Mouse (Mus musculus) hindbrain, postnatal 0 days (tissue): ENCODE results near the gene Mfn1. TPM values are rescaled to one million over a fixed set of nuclear protein-coding genes. Genes with fewer than 3 reads are reported as not detected.
A peak's percentile ranks its signal among the peaks of the same experiment; 100 is the strongest.

ENCODE experiments used
- ATAC-seq: fragments of 200-750 bp; cut with Nextera tagmentation; 2 replicates; pipeline ENCODE4 v1.8.0; 2017; ENCODE audit warnings: mild to moderate bottlenecking, moderate TSS enrichment, moderate library complexity
- DNase-seq: peaks from one replicate; pipeline ENCODE4 v3.0.0-alpha.2; 2015; ENCODE audit warnings: low spot score
- H3K27ac ChIP-seq: fragments of 300-500 bp; sonication (generic); 2 replicates; pipeline ENCODE4 v1.5.1; 2014; ENCODE audit warnings: mild to moderate bottlenecking
- H3K27me3 ChIP-seq: fragments of 300-500 bp; sonication (generic); 2 replicates; pipeline ENCODE4 v1.6.1; 2014; ENCODE audit warnings: low read length, mixed read lengths; ENCODE audit not compliant: insufficient read depth
- H3K36me3 ChIP-seq: fragments of 300-500 bp; sonication (generic); 2 replicates; pipeline ENCODE4 v1.6.1; 2014; ENCODE audit warnings: low read length, mixed read lengths; ENCODE audit not compliant: insufficient read depth
- H3K4me1 ChIP-seq: fragments of 300-500 bp; sonication (generic); 2 replicates; pipeline ENCODE4 v1.6.1; 2014; ENCODE audit warnings: antibody characterized with exemption, low read length, mixed read lengths; ENCODE audit not compliant: insufficient read depth
- H3K4me2 ChIP-seq: fragments of 300-500 bp; sonication (generic); 2 replicates; pipeline ENCODE4 v1.6.1; 2014; ENCODE audit warnings: low read depth, mild to moderate bottlenecking, low read length, moderate library complexity, mixed read lengths
- H3K4me3 ChIP-seq: fragments of 300-500 bp; sonication (generic); 2 replicates; pipeline ENCODE4 v1.5.1; 2014; ENCODE audit warnings: low read length
- H3K9ac ChIP-seq: fragments of 300-500 bp; sonication (generic); replicated peaks from 2 replicates; pipeline ENCODE4 v1.6.1; 2014; ENCODE audit warnings: mild to moderate bottlenecking, low read length, moderate library complexity, mixed read lengths
- H3K9me3 ChIP-seq: fragments of 300-500 bp; sonication (generic); 2 replicates; pipeline ENCODE4 v1.6.1; 2016; ENCODE audit warnings: low read length, mixed read lengths
- CTCF ChIP-seq: IDR thresholded peaks from 2 replicates; pipeline ENCODE4 v1.5.1; 2016; ENCODE audit warnings: antibody characterized with exemption, control low read depth, low read depth
- WGBS: fragments of 180-500 bp; shearing (Covaris S2); extraction: QIAGEN DNeasy Blood & Tissue Kit; methylation state at CpG from one replicate; pipeline ENCODE4 v1.1.7; 2014; 5-methylcytosine and 5-hydroxymethylcytosine counted together
- polyA plus RNA-seq: library from polyadenylated mRNA; unstranded; fragments of >200 nt; fragmentation: Nextera tagmentation; extraction: Ambion mirVana; gene quantifications from 2 replicates; pipeline ENCODE4 v1.2.1, GENCODE M21; 2015
- total RNA-seq: library from RNA; depleted of rRNA; stranded (reverse); fragments of >200 nt; gene quantifications from 2 replicates; pipeline ENCODE4 v1.2.3, GENCODE M21; 2014

Mfn1 gene
- total and polyA plus RNA-seq, 2 experiments from 2014 or later = 45.9 to 46.9 TPM

GRCm38 (mm10) chr3:32505841-32506240, 23.4 kb upstream of the Mfn1 start:
- TF ChIP-seq CTCF = no peak
- Histone ChIP-seq H3K36me3 (no peaks in the 10 kb centered on the region), H3K27me3 (no peaks in the 10 kb centered on the region), H3K4me1 (no peaks in the 10 kb centered on the region), H3K27ac (no peak overlapping the region), H3K4me2 (no peak overlapping the region), H3K9ac (no peak overlapping the region), H3K9me3 (no peaks in the 10 kb centered on the region), H3K4me3 (no peak overlapping the region)
- WGBS = 64% methylated on average over 3 of the region's 3 CpGs
- no peak for ATAC-seq
- DNase-seq = no peak

- Histone ChIP-seq H3K4me1 (0 out of 2 replicates have a peak, but pooled peaks cover 2% of the 10 kb centered on the region), H3K36me3 (no peaks in the 10 kb centered on the region), H3K27ac (no peak overlapping the region), H3K4me2 (no peak overlapping the region), H3K9me3 (no peaks in the 10 kb centered on the region), H3K9ac (no peak overlapping the region), H3K4me3 (no peak overlapping the region), H3K27me3 (no peaks in the 10 kb centered on the region)
- ATAC-seq (no peak), DNase-seq (no peak)
- whole genome bisulfite sequencing = 49% methylated on average over 11 of the region's 11 CpGs
- no peak for TF ChIP-seq CTCF
These were observed 22.7 kb upstream of the Mfn1 start for GRCm38 (mm10) chr3:32506366-32507225.

- ATAC-seq (peak; percentile 58), DNase-seq (peak; percentile 92)
- WGBS = 2% methylated on average over 17 of the region's 17 CpGs
- Histone ChIP-seq H3K9ac (no peak overlapping the region), H3K4me3 (0 out of 2 replicates have a peak overlapping the region, but pooled peaks have one; percentile 5), H3K36me3 (no peaks in the 10 kb centered on the region), H3K4me1 (0 out of 2 replicates have a peak, but pooled peaks cover 4% of the 10 kb centered on the region), H3K9me3 (no peaks in the 10 kb centered on the region), H3K4me2 (peak overlapping the region; percentile 74), H3K27me3 (no peaks in the 10 kb centered on the region), H3K27ac (no peak overlapping the region)
- peak; percentile 82 for TF ChIP-seq CTCF
These were observed 20.5 kb upstream of the Mfn1 start for GRCm38 (mm10) chr3:32508666-32509324.

GRCm38 (mm10) chr3:32509496-32510374, 19.5 kb upstream of the Mfn1 start, which contains the start of gene Zfp639:
Gene Zfp639 (plus strand): TSS chr3:32510259.
- Histone ChIP-seq H3K27me3 (no peaks in the 10 kb centered on the region), H3K4me2 (peak within 1 kb of the TSS; percentile 74), H3K9me3 (no peaks in the 10 kb centered on the region), H3K36me3 (no peaks in the 10 kb centered on the region), H3K4me3 (peak within 1 kb of the TSS; percentile 57), H3K27ac (peak within 1 kb of the TSS; percentile 86), H3K9ac (peak within 1 kb of the TSS; percentile 77), H3K4me1 (0 out of 2 replicates have a peak, but pooled peaks cover 4% of the 10 kb centered on the region)
- DNase-seq (peak; percentile 34), ATAC-seq (no peak; the same call in 1 of the 2 replicates)
- no peak for TF ChIP-seq CTCF
- 5% methylated on average over 24 of the region's 24 CpGs for WGBS

GRCm38 (mm10) chr3:32510375-32511190, 18.7 kb upstream of the Mfn1 start:
- WGBS = 3% methylated on average over 60 of the region's 69 CpGs

More at GRCm38 (mm10) chr3:32510375-32511190, 18.7 kb upstream of the Mfn1 start:
- Histone ChIP-seq H3K27me3 (no peaks in the 10 kb centered on the region), H3K9ac (peak overlapping the region; percentile 77), H3K27ac (peak overlapping the region; percentile 86), H3K4me2 (peak overlapping the region; percentile 74), H3K36me3 (peaks cover 3% of the 10 kb centered on the region; the same call in 1 of the 2 replicates), H3K9me3 (no peaks in the 10 kb centered on the region), H3K4me1 (0 out of 2 replicates have a peak, but pooled peaks cover 4% of the 10 kb centered on the region), H3K4me3 (peak overlapping the region; percentile 57)
- peak; percentile 94 for ATAC-seq
- peak; percentile 96 for DNase-seq
- TF ChIP-seq CTCF = peak; percentile 83
